Mouse (Mus musculus): Measurements from ENCODE around the gene Gpc5. TPM values are rescaled to one million over a fixed set of nuclear protein-coding genes. Genes with fewer than 3 reads are reported as not detected.

Gpc5 gene
- total RNA-seq, 4 experiments from 2014 or later: 32.4 to 37.0 (median 36.0) TPM

- no peak for DNase-seq (ENCODE audit: low spot score in 2 of 2)
Measured at GRCm38 (mm10) chr14:116212029-116212428, 1120.0 kb downstream of the Gpc5 start.

- no peak for DNase-seq (ENCODE audit: low spot score in 2 of 2)
Measured at GRCm38 (mm10) chr14:116258126-116258525, 1166.1 kb downstream of the Gpc5 start.

- DNase-seq (ENCODE audit: low spot score in 2 of 2): no peak
Measured at GRCm38 (mm10) chr14:116308541-116308940, 1216.5 kb downstream of the Gpc5 start.

DNA sequence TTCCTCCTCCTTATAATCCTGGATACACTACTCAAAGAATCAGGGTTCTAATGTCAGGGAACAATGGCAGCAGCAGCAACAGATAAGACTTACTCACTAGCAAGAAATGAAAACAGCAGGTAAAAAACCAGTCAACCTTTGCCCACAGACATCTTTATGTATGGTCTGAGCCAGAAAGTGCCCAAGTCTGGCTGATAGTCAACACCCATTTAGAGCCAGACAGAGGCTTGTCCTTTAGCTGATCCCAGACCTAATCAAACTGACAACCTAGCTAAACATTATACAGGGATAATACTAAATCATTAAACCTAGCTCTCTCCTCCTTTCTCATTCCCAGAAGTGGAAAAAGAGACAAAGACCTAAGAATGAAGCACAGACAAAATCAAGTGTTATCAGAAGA is 1225.5 kb downstream of the Gpc5 start:
- DNase-seq (ENCODE audit: low spot score in 2 of 2): no peak

GRCm38 (mm10) chr14:116336182-116336581 is 1244.2 kb downstream of the Gpc5 start:
- no peak for DNase-seq (ENCODE audit: low spot score in 2 of 2)

- DNase-seq (ENCODE audit: low spot score in 2 of 2): no peak
Measured at GRCm38 (mm10) chr14:116338395-116338794, 1246.4 kb downstream of the Gpc5 start.

- DNase-seq (ENCODE audit: low spot score in 2 of 2): no peak
Measured at GRCm38 (mm10) chr14:116348560-116348959, 1256.5 kb downstream of the Gpc5 start.

DNA sequence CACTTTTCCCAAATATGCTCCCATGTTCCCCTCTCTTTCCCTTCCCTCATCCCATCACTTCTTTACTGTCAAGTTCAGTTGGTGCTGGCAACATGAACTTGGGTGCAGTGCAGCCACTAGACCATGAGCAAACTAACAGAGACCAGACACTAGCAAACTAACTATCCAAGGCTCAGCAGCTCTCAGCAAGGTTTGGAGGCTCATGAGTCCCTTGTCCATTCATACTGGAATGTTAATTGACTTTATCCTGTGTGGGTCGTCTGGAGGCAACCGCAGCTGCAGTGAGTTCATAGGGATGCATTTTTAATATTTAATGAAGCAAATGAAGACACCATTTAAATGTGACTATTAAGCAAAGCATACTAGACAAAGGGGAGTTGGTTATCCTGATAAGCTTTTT is 1292.6 kb downstream of the Gpc5 start:
- DNase-seq (ENCODE audit: low spot score in 2 of 2): no peak

DNA sequence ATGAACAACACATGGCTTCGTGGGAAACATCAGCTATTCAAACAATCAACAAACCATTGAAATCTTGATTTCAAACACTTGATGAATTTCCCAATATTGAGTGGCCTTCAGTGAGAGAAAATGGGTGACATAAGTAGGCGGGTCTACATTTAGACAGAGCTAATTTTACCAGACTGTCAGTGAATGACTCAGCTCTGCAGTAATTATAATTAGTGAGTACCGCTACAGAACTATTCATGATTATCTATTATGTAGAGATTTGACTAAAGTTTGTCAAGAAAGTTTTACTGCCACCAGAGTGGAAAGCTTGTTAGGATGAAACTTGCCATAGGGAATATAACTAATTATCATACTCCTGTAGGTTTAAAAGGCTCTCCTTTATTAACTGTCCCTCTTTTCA is 1323.5 kb downstream of the Gpc5 start:
- DNase-seq (ENCODE audit: low spot score in 2 of 2): no peak

GRCm38 (mm10) chr14:116448219-116448618 is 1356.2 kb downstream of the Gpc5 start:
- no peak for DNase-seq (ENCODE audit: low spot score in 2 of 2)

DNA sequence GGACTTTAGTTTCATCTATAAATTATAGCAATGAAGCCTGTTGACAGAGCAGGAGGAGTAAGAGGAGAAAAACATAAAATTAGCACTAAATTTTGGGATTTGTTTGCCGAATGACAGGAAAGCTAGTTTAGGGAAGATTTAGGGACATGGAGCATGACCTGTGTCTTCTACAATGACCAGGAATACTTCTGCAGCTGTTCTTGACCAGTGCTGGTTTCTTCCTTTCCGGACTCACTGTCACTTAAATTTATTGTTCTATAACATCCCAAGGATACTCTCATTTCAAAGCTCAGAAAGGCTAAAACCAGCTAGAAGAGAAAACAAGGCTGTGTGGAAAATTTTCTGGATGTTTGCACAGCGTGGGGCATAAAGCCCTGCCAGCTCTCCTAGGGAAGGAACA is 1361.3 kb downstream of the Gpc5 start:
- no peak for DNase-seq (ENCODE audit: low spot score in 2 of 2)

- no peak for DNase-seq (ENCODE audit: low spot score in 2 of 2)
Measured at GRCm38 (mm10) chr14:116456211-116456610, 1364.2 kb downstream of the Gpc5 start.

DNA sequence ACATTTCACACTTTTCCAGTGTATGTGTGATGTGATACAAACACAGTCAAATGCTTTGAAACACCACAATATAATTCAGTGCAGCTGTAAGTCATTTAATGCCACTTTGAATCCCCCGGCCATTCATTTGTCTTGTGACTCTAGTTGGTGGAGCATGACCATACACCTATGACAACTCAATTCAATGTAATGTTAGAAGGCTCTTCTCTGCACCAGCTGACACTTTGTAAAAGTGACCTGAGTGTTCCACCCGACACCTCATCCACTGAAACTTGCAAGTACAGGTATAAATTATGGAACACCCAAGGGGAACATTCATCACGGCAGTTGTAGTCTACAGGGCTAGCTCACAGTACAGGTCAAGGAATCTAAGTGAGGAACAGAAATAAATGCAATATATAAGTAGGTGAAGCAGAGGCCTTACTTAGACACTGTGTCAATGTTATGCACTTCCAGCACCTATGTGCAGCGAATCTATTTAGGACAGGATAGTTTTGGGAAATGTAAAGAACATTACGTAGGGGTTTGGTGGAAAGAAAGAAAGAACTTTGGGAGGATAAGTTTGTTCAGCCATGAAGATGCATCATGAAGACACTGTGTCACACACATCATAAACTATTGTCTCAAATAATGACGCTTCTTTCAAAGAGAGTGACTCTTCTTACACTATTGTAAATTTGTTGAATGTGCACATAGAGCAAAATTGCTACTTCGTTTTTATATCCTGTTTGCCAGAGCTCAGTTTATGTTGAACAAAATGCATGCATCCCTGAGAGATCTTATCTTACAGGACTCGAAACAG is 1381.6 kb downstream of the Gpc5 start:
- no peak for DNase-seq (ENCODE audit: low spot score in 2 of 2)

DNA sequence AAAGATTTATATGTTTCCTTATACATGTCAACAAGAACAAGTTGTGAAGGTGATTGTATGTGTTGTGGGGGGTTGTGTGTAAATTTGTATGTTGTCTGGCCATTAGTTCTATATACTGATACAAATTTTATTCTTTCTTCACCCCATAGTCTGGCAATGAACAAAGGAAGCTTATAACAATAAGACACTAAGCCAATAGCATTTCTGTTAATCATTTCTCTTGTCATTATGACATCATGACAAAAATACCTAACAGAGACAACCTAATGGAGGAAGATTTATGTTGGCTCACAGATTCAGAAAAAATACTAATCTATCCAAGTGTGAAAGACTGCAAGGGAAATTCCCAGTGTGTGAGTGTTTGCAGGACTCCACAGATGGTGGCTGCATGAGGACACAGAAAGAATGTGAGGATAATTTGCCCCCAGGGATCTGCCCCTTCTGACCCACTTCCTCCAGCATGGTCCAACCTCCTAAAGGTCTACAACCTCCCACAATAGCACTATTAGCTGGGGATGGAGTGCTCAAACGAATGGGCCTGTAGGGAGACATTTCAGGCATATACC is 1402.4 kb downstream of the Gpc5 start:
- no peak for DNase-seq (ENCODE audit: low spot score in 2 of 2)

DNA sequence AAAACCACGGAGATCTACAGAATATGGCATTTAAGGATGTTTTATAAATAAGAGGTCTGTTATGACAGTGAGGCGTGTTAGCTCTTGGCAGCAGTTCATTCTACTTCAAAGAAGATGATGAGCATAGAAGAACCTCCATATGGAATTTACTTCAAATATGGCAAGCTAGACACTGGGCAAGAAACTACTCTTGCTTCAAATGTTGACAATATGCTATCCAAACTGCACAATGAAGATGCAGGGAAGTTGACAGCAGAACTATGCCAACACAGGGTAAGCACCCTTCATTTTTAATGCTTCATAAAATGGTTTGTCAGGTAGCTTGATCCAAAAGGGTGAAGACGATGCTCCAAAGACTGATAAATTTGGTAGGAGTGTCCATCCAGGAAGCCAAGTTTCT is 1446.2 kb downstream of the Gpc5 start:
- no peak for DNase-seq (ENCODE audit: low spot score in 2 of 2)

- DNase-seq (ENCODE audit: low spot score in 2 of 2): no peak
Measured at GRCm38 (mm10) chr14:116543746-116544145, 1451.7 kb downstream of the Gpc5 start.

GRCm38 (mm10) chr14:116551401-116551800 is 1459.4 kb downstream of the Gpc5 start:
- no peak for DNase-seq (ENCODE audit: low spot score in 2 of 2)

DNA sequence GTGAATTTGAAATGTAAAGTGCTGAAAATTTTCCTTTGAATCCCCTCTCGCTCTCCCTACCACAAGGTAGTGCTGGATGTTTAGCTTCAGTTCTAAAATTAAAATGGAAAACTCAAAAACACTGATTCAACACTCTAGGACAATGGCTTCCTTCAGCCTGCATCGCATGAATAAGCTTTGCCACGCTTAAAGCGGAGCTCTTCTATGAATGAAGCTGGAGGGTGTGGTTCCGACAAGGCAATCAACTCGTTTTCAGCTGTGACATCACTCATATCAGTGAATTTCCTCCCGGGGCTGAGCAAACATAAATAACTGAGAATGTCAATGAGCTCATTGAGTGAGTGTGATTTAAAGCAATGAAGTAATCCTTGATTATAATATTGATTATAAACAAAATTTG is 1461.3 kb downstream of the Gpc5 start:
- DNase-seq (ENCODE audit: low spot score in 2 of 2): no peak

GRCm38 (mm10) chr14:116558141-116558800 is 1466.3 kb downstream of the Gpc5 start:
- DNase-seq (ENCODE audit: low spot score in 2 of 2): no peak

- no peak for DNase-seq (ENCODE audit: low spot score in 2 of 2)
Measured at GRCm38 (mm10) chr14:116559990-116560389, 1468.0 kb downstream of the Gpc5 start.
